Mouse (Mus musculus) lung, postnatal 0 days (tissue): Measurements from ENCODE around the gene Wrnip1.

Experiments used
- CTCF ChIP-seq: IDR thresholded peaks from 2 replicates; pipeline ENCODE4 v1.5.1; 2016; ENCODE audit warnings: antibody characterized with exemption, mild to moderate bottlenecking
- EP300 ChIP-seq: IDR thresholded peaks from 2 replicates; pipeline ENCODE4 v1.6.1; 2016; ENCODE audit warnings: antibody characterized with exemption, mild to moderate bottlenecking, control low read depth

- TF ChIP-seq CTCF (no peak), EP300 (no peak)
These were observed 7.2 kb upstream of the Wrnip1 start for GRCm38 (mm10) chr13:32794619-32795018.
